Mouse (Mus musculus): ENCODE data around the gene Lce1a2. TPM values are rescaled to one million over a fixed set of nuclear protein-coding genes. Genes with fewer than 3 reads are reported as not detected.

Lce1a2 gene
- not detected in 2 replicates for polyA plus RNA-seq (2015; fragmentation: Nextera tagmentation; extraction: Ambion mirVana)

DNA sequence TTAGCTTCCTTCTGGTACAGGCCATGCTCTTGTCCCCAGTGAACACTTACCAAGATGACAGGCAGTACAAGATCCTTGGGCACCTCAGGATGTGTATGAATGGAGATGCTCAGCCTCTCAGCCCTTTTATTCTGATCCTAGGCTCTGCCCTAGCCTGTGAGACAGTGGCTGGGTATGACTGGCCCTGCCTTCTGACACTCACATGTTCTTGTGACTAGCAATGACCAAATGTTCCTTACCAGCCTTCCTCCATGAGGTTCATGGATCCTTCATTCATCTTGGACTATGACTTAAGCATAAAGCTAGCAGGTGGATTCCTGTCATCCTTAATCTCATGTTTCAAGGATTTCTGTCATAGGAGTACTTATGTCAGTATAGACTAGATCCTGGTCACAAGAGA, at the start of gene Lce1a2:
Gene Lce1a2 (minus strand): TSS at position 101 of the 400 bp plus-strand sequence.

DNA sequence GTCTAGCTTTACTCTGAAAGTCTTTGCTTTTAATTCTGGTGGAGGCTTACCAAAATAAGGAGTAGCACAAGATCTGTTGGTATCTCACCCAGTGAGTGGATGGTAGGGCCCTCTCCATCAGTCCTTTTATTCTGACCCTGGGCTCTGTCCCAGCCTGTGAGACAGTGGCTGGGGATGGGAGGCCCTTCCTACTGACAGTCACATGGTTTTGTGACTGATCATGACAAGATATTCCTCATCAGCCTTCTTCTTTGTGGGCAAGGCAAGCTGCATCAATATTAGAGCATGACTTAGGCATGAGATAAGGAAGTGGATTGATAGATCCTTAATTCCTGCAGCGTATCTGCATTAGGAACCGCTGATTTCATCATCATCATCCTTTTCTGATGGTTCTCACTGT, 38.9 kb upstream of the Lce1a2 start, which contains the start of gene Lce1e:
Gene Lce1e (minus strand): TSS at position 101 of the 400 bp plus-strand sequence.

GRCm38 (mm10) chr3:92687110-92687509, 17.0 kb upstream of the Lce1a2 start, which contains the start of gene Lce1d:
TSS of gene Lce1d (minus strand) at chr3:92687210.

GRCm38 (mm10) chr3:92678947-92679346, 8.8 kb upstream of the Lce1a2 start, which contains the start of gene Lce1c:
TSS of gene Lce1c (plus strand) at chr3:92679247.

DNA sequence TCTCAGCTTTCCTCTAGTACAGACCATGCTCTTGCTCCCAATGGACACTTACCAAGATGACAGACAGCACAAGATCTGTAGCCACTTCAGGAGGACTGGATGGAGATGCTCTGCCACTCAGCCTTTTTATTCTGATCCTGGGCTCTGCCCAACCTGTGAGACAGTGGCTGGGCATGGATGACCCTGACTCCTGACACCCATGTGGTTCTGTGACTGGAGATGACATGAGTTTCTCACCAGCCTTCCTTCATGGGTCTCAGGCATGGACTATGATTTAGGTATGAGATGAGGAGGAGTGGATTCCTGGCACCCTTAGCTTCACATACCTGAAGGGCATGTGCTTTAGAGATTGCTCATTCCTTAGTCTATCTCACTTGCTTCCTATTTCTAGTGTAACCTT, 13.3 kb downstream of the Lce1a2 start, which contains the start of gene Lce1b:
Gene Lce1b (minus strand): TSS at position 101 of the 400 bp plus-strand sequence.

DNA sequence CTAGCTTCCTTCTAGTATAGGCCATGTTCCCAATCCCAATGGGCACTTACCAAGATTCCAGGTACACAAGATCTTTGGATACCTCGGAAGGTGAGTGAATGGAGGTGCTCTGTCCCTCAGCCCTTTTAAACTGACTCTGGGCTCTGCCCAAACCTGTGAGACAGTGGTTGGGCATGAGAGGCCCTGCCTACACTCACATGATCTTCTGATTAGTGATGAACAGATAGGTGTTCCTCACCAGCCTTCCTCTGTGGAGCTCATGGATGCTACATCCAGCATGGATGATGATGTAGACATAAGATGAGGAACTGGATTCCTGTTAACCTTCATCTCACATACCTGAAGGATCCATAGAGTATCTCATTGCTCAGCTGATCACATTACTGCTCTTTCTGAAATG, 21.9 kb downstream of the Lce1a2 start, which contains the start of gene Lce1a1:
Gene Lce1a1 (minus strand): TSS at position 101 of the 400 bp plus-strand sequence.

GRCm38 (mm10) chr3:92621560-92621959, 48.6 kb downstream of the Lce1a2 start, which contains the start of gene Lce6a:
TSS of gene Lce6a (minus strand) at chr3:92621660.

Other genes starting within 250 kb of the Lce1a2 start
- gene Gm9774, start 240.9 kb downstream of the Lce1a2 start, polyA plus RNA-seq (2015; fragmentation: Nextera tagmentation; extraction: Ambion mirVana) = 5.9 and 6.0 TPM in 2 replicates
- gene Sprr2k, start 237.7 kb downstream of the Lce1a2 start, polyA plus RNA-seq (2015; fragmentation: Nextera tagmentation; extraction: Ambion mirVana) = 0.71 TPM in 1 of 2 replicates, not detected in the other
- gene Sprr1b, start 231.5 kb downstream of the Lce1a2 start, polyA plus RNA-seq (2015; fragmentation: Nextera tagmentation; extraction: Ambion mirVana) = not detected in 2 replicates
- 0.73 and 0.78 TPM in 2 replicates for gene Sprr3, start 211.6 kb downstream of the Lce1a2 start, polyA plus RNA-seq (2015; fragmentation: Nextera tagmentation; extraction: Ambion mirVana)
- 3,851 and 3,973 TPM in 2 replicates for gene Sprr1a, start 184.4 kb downstream of the Lce1a2 start, polyA plus RNA-seq (2015; fragmentation: Nextera tagmentation; extraction: Ambion mirVana)
- not detected in 2 replicates for gene Sprr4, start 169.8 kb downstream of the Lce1a2 start, polyA plus RNA-seq (2015; fragmentation: Nextera tagmentation; extraction: Ambion mirVana)
- gene 2310046K23Rik, start 135.8 kb downstream of the Lce1a2 start, polyA plus RNA-seq (2015; fragmentation: Nextera tagmentation; extraction: Ambion mirVana) = not detected in 2 replicates
- 142 and 152 TPM in 2 replicates for gene Ivl, start 96.6 kb downstream of the Lce1a2 start, polyA plus RNA-seq (2015; fragmentation: Nextera tagmentation; extraction: Ambion mirVana)
- gene Smcp, start 81.3 kb downstream of the Lce1a2 start, polyA plus RNA-seq (2015; fragmentation: Nextera tagmentation; extraction: Ambion mirVana) = not detected in 2 replicates
- gene 2210017I01Rik, start 62.8 kb downstream of the Lce1a2 start, polyA plus RNA-seq (2015; fragmentation: Nextera tagmentation; extraction: Ambion mirVana) = 0.31 TPM in 1 of 2 replicates, not detected in the other
- gene Lce6a, start 48.7 kb downstream of the Lce1a2 start, polyA plus RNA-seq (2015; fragmentation: Nextera tagmentation; extraction: Ambion mirVana) = 2.0 and 3.0 TPM in 2 replicates
- gene Lce1a1, start 22.0 kb downstream of the Lce1a2 start, polyA plus RNA-seq (2015; fragmentation: Nextera tagmentation; extraction: Ambion mirVana) = 0.19 TPM in 1 of 2 replicates, not detected in the other
- gene Lce1b, start 13.4 kb downstream of the Lce1a2 start, polyA plus RNA-seq (2015; fragmentation: Nextera tagmentation; extraction: Ambion mirVana) = not detected in 2 replicates
- gene Lce1c, start 8.9 kb upstream of the Lce1a2 start, polyA plus RNA-seq (2015; fragmentation: Nextera tagmentation; extraction: Ambion mirVana) = not detected in 2 replicates
- gene Lce1d, start 16.9 kb upstream of the Lce1a2 start, polyA plus RNA-seq (2015; fragmentation: Nextera tagmentation; extraction: Ambion mirVana) = not detected in 2 replicates
- not detected in 2 replicates for gene Lce1e, start 38.8 kb upstream of the Lce1a2 start, polyA plus RNA-seq (2015; fragmentation: Nextera tagmentation; extraction: Ambion mirVana)
- gene Lce1f, start 50.0 kb upstream of the Lce1a2 start, polyA plus RNA-seq (2015; fragmentation: Nextera tagmentation; extraction: Ambion mirVana) = not detected in 2 replicates
- gene Gm38119, start 68.8 kb upstream of the Lce1a2 start, polyA plus RNA-seq (2015; fragmentation: Nextera tagmentation; extraction: Ambion mirVana) = not detected in 2 replicates
- gene Lce1g, start 82.0 kb upstream of the Lce1a2 start, polyA plus RNA-seq (2015; fragmentation: Nextera tagmentation; extraction: Ambion mirVana) = not detected in 2 replicates
- gene Lce1h, start 94.8 kb upstream of the Lce1a2 start, polyA plus RNA-seq (2015; fragmentation: Nextera tagmentation; extraction: Ambion mirVana) = not detected in 2 replicates
- gene Lce1i, start 108.6 kb upstream of the Lce1a2 start, polyA plus RNA-seq (2015; fragmentation: Nextera tagmentation; extraction: Ambion mirVana) = not detected in 2 replicates
- gene Lce1j, start 120.2 kb upstream of the Lce1a2 start, polyA plus RNA-seq (2015; fragmentation: Nextera tagmentation; extraction: Ambion mirVana) = not detected in 2 replicates
- gene Lce1k, start 137.6 kb upstream of the Lce1a2 start, polyA plus RNA-seq (2015; fragmentation: Nextera tagmentation; extraction: Ambion mirVana) = not detected in 2 replicates
- gene Kprp, start 156.9 kb upstream of the Lce1a2 start, polyA plus RNA-seq (2015; fragmentation: Nextera tagmentation; extraction: Ambion mirVana) = not detected in 2 replicates
- gene Lce1l, start 181.0 kb upstream of the Lce1a2 start, polyA plus RNA-seq (2015; fragmentation: Nextera tagmentation; extraction: Ambion mirVana) = not detected in 2 replicates
- not detected in 2 replicates for gene 2310050C09Rik, start 199.9 kb upstream of the Lce1a2 start, polyA plus RNA-seq (2015; fragmentation: Nextera tagmentation; extraction: Ambion mirVana)

All from urinary bladder, postnatal 0 days (tissue).